Mouse (Mus musculus) olfactory bulb, adult 2 months (tissue): ENCODE measurements around the gene Ksr1. TPM values are rescaled to one million over a fixed set of nuclear protein-coding genes. Genes with fewer than 3 reads are reported as not detected.

ENCODE experiments used
- H3K27ac ChIP-seq: fragments of 200-500 bp; 2 replicates; pipeline ENCODE4 v1.5.1; 2012; ENCODE audit warnings: low read depth, low read length; ENCODE audit not compliant: insufficient read depth
- H3K4me1 ChIP-seq: fragments of 200-500 bp; 2 replicates; pipeline ENCODE4 v1.6.1; 2012; ENCODE audit warnings: low read length; ENCODE audit not compliant: control insufficient read depth, insufficient read depth
- H3K4me3 ChIP-seq: fragments of 200-500 bp; 2 replicates; pipeline ENCODE4 v1.5.1; 2012; ENCODE audit warnings: mild to moderate bottlenecking, low read depth, low read length, moderate library complexity; ENCODE audit not compliant: insufficient read depth
- CTCF ChIP-seq: fragments of 200-500 bp; IDR thresholded peaks from 2 replicates; pipeline ENCODE4 v1.5.1; 2012; ENCODE audit warnings: low read depth, mild to moderate bottlenecking, low read length, moderate library complexity; ENCODE audit not compliant: insufficient read depth
- POLR2A ChIP-seq: fragments of 200-500 bp; IDR thresholded peaks from 2 replicates; pipeline ENCODE4 v1.6.1; 2012; ENCODE audit warnings: mild to moderate bottlenecking, low read depth, low read length, moderate library complexity; ENCODE audit not compliant: insufficient read depth
- WGBS: fragments of 180-500 bp; shearing (Covaris S2); methylation state at CpG from one replicate; pipeline ENCODE4 v1.1.7; 2018; 5-methylcytosine and 5-hydroxymethylcytosine counted together
- polyA plus RNA-seq: library from polyadenylated mRNA; stranded (reverse); fragments of >200 nt; gene quantifications from 2 replicates; pipeline ENCODE4 v1.2.4, GENCODE M21; 2012; ENCODE audit warnings: low replicate concordance; ENCODE audit not compliant: missing spikeins, insufficient read depth, insufficient read length

Gene Ksr1
- not detected in 2 replicates for polyA plus RNA-seq

GRCm38 (mm10) chr11:79146331-79146767 is at the start of gene Ksr1:
Gene Ksr1, minus strand, starts transcription at chr11:79146407.
- Histone ChIP-seq H3K4me1 (peaks cover 23% of the 10 kb centered on the region), H3K27ac (peak within 1 kb of the TSS; percentile 61), H3K4me3 (peak within 1 kb of the TSS; percentile 76)
- WGBS, result under 1% methylated on average over 42 of the region's 42 CpGs
- no peak for TF ChIP-seq CTCF
- peak; percentile 99 for TF ChIP-seq POLR2A

- TF ChIP-seq POLR2A (no peak), CTCF (no peak)
- 83% methylated on average over 1 of the region's 1 CpGs for WGBS
- Histone ChIP-seq H3K4me1 (peaks cover 37% of the 10 kb centered on the region), H3K27ac (no peak overlapping the region), H3K4me3 (no peak overlapping the region)
Observed at GRCm38 (mm10) chr11:79192176-79192575, 46.0 kb upstream of the Ksr1 start.

- H3K4me1 ChIP-seq, result peaks cover 30% of the 10 kb centered on the region
- H3K4me3 ChIP-seq, result no peak overlapping the region
- TF ChIP-seq CTCF (no peak), POLR2A (no peak)
- 20% methylated on average over 4 of the region's 4 CpGs for WGBS
- H3K27ac ChIP-seq, result peak overlapping the region; percentile 33; the same call in 1 of the 2 replicates
Observed at GRCm38 (mm10) chr11:79191214-79191613, 45.0 kb upstream of the Ksr1 start.

DNA sequence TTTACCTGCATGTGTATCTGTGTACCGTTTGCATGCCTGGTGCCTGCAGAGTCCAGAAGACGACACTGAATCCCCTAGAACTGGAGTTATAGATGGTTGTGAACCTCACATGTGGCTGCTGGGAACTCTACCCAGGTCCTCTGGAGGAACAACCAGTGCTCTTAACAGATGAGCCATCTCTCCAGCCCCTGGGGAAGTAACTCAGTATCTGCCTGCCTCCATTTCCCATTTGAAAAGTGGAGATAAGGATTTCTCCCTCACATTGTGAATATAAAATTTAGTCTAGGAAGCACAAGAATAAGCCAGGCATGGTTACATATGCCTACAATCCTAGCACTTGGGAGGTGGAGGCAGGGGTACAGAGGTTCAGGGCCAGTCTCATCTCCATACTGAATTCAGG is 44.0 kb upstream of the Ksr1 start:
- peaks cover 30% of the 10 kb centered on the region for H3K4me1 ChIP-seq
- no peak for TF ChIP-seq POLR2A
- no peak for TF ChIP-seq CTCF
- 93% methylated on average over 2 of the region's 2 CpGs for WGBS

DNA sequence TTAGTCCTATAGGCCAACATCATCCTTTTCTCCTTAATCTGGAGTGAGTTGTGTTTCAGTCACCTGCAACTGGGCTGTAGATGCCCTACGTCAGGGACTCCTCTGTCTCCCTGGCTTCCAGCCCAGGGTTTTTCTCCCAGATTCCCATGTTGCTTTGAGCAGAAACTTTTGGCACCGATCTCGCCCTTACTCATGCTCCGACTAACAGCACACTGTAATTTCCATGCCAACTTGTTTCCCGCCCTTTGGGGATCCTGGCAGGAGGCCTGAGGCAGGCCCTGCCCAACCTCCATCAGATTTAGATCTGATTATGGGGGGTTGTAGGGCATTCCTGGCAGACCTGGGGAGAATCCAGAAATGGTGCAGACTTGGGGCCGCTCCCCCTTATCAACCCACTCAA is 42.0 kb upstream of the Ksr1 start:
- Histone ChIP-seq H3K27ac (peak overlapping the region; percentile 84; the same call in 1 of the 2 replicates), H3K4me3 (no peak overlapping the region), H3K4me1 (peaks cover 42% of the 10 kb centered on the region)
- no peak for TF ChIP-seq POLR2A
- no peak for TF ChIP-seq CTCF
- WGBS, result 15% methylated on average over 6 of the region's 6 CpGs

More for the DNA sequence above, 44.0 kb upstream of the Ksr1 start:
- Histone ChIP-seq H3K4me3 (no peak overlapping the region), H3K27ac (0 out of 2 replicates have a peak overlapping the region, but pooled peaks have one; percentile 33)

GRCm38 (mm10) chr11:79187291-79187690 is 41.1 kb upstream of the Ksr1 start:
- no peak for TF ChIP-seq POLR2A
- TF ChIP-seq CTCF, result no peak
- H3K4me1 ChIP-seq, result peaks cover 50% of the 10 kb centered on the region
- 37% methylated on average over 4 of the region's 4 CpGs for WGBS
- no peak overlapping the region for H3K4me3 ChIP-seq
- H3K27ac ChIP-seq, result no peak overlapping the region

DNA sequence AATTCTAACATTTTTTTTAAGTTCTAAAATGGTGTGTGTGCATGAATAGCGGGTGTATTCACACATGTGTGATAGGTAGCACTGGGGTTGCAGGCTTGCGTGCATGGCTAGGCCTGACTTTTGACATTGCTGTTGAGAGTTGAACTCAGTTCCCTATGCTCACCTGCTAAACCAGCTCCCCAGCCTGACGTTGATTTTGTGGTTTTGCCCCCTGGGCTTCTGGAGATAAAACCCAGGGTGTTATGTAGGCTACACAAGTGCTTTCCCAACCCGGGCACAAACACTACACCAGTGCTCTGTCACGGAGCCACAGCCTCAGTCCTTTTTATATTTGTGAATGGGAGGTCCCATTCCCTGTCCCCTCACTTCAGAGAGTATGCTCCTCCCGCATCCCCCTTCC is 39.5 kb upstream of the Ksr1 start:
- Histone ChIP-seq H3K4me3 (no peak overlapping the region), H3K4me1 (peaks cover 51% of the 10 kb centered on the region), H3K27ac (no peak overlapping the region)
- WGBS, result 93% methylated on average over 6 of the region's 6 CpGs
- no peak for TF ChIP-seq CTCF
- no peak for TF ChIP-seq POLR2A

DNA sequence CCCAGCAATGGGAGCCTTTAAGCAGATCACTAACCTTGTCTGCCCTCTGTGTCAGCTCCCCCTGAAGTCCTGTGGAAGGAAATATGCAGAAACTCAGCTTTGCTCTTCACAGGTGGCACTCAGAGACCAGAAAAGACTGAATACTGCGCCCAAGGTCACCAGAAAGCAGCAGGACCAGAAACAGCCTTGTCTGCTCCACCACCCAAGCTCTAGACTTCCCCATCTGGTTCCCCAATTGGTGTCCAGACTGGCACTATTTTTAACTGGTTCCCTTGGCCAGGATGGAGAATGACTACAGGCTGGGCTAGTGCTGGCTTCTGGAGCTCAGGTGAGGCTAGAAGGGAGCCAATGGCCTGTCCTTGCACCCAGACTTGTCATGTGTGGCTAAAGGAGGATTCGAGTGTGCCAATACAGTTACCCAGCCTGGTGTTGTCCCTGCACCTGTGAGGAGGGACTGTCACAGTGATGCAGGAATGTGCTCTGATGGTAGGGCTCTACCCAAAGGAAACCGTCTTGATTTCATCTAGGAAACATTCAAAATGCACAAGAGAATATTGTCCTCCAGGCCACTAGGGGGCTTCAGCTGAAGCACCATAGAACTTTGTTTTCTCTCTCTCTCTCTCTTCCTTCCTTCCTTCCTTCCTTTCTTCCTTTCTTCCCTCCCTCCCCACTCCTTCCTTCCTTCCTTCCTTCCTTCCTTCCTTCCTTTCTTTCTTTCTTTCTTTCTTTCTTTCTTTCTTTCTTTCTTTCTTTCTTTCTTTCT is 38.1 kb upstream of the Ksr1 start:
- TF ChIP-seq CTCF, result no peak
- TF ChIP-seq POLR2A, result no peak
- Histone ChIP-seq H3K4me3 (no peak overlapping the region), H3K4me1 (peaks cover 47% of the 10 kb centered on the region), H3K27ac (peak overlapping the region; percentile 80; the same call in 1 of the 2 replicates)
- WGBS, result 86% methylated on average over 3 of the region's 3 CpGs

DNA sequence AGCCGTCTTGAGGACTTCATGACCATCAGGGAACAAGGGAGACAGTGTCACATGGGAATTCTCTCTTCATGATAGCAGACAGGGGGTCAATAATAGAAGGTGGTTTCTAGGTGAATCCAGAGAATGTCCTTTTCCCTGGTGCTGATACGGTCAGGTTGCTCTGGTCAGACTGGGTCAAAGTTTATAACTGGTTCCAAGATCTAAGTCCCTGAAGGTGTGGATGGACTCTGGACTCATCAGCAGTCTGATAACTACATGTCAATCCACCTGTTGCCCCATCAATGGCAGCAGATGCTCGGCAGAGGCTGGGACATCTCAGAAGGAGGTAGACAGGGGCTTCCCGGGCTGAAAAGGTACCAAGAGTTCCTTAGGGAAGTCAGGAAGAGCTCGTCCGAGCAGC is 37.2 kb upstream of the Ksr1 start:
- TF ChIP-seq POLR2A, result no peak
- TF ChIP-seq CTCF, result no peak
- no peak overlapping the region for H3K4me3 ChIP-seq
- peaks cover 38% of the 10 kb centered on the region for H3K4me1 ChIP-seq
- WGBS, result 84% methylated on average over 6 of the region's 6 CpGs
- H3K27ac ChIP-seq, result peak overlapping the region; percentile 80
